Mouse (Mus musculus): ENCODE results near the gene Fastkd1. TPM values are rescaled to one million over a fixed set of nuclear protein-coding genes. Genes with fewer than 3 reads are reported as not detected.

Gene Fastkd1
- polyA plus RNA-seq, 1 experiment from 2014 or later, result 6.3 TPM

Other genes with a start within 250 kb of the Fastkd1 start
- 0.02 and 0.05 TPM in 2 replicates for gene Lrp2, start 127.5 kb downstream of the Fastkd1 start, polyA plus RNA-seq (2015; fragmentation: Nextera tagmentation; extraction: Ambion mirVana)
- gene Bbs5, start 66.3 kb downstream of the Fastkd1 start, polyA plus RNA-seq (2015; fragmentation: Nextera tagmentation; extraction: Ambion mirVana), result 3.6 and 3.9 TPM in 2 replicates
- 0.11 and 0.54 TPM in 2 replicates for gene Klhl41, start 43.4 kb downstream of the Fastkd1 start, polyA plus RNA-seq (2015; fragmentation: Nextera tagmentation; extraction: Ambion mirVana)
- gene Ppig, start 9.0 kb upstream of the Fastkd1 start, polyA plus RNA-seq (2015; fragmentation: Nextera tagmentation; extraction: Ambion mirVana), result 55.8 and 59.6 TPM in 2 replicates
- 0.29 and 0.30 TPM in 2 replicates for gene Ccdc173, start 76.1 kb upstream of the Fastkd1 start, polyA plus RNA-seq (2015; fragmentation: Nextera tagmentation; extraction: Ambion mirVana)
- gene Phospho2, start 76.1 kb upstream of the Fastkd1 start, polyA plus RNA-seq (2015; fragmentation: Nextera tagmentation; extraction: Ambion mirVana), result 13.0 and 13.5 TPM in 2 replicates
- 3.9 and 5.6 TPM in 2 replicates for gene Klhl23, start 108.4 kb upstream of the Fastkd1 start, polyA plus RNA-seq (2015; fragmentation: Nextera tagmentation; extraction: Ambion mirVana)
- 112 and 128 TPM in 2 replicates for gene Ssb, start 148.0 kb upstream of the Fastkd1 start, polyA plus RNA-seq (2015; fragmentation: Nextera tagmentation; extraction: Ambion mirVana)
- 27.8 and 28.7 TPM in 2 replicates for gene Mettl5, start 172.1 kb upstream of the Fastkd1 start, polyA plus RNA-seq (2015; fragmentation: Nextera tagmentation; extraction: Ambion mirVana)
- gene Ubr3, start 183.7 kb upstream of the Fastkd1 start, polyA plus RNA-seq (2015; fragmentation: Nextera tagmentation; extraction: Ambion mirVana), result 5.7 and 6.0 TPM in 2 replicates